Mouse (Mus musculus) MEL (cell line): ENCODE results near the gene Raph1. TPM values are rescaled to one million over a fixed set of nuclear protein-coding genes. Genes with fewer than 3 reads are reported as not detected.

Experiments
- DNase-seq: peaks from one replicate; pipeline ENCODE4 v3.0.0; 2011; ENCODE audit warnings: low read depth, low spot score
- H3K27ac ChIP-seq: 2 replicates; pipeline ENCODE4 v1.5.1; 2012; ENCODE audit warnings: low read depth, mild to moderate bottlenecking, control low read depth, low read length, moderate library complexity; ENCODE audit not compliant: control insufficient read depth
- H3K27me3 ChIP-seq, 2 experiments: fragments of 150-350 bp in 1 of 2; sonication (generic) in 1 of 2; 2 replicates each; pipeline ENCODE4 v1.6.1; 2012; ENCODE audit warnings: low read length in 2 of 2, mild to moderate bottlenecking in 2 of 2, improper control_type of control experiment in 1 of 2, moderate library complexity in 1 of 2; ENCODE audit not compliant: insufficient read depth in 2 of 2, control insufficient read depth in 1 of 2
- H3K36me3 ChIP-seq, 2 experiments: 2 replicates each; pipeline ENCODE4 v1.6.1; 2012 to 2014; ENCODE audit warnings: low read length in 2 of 2, improper control_type of control experiment in 1 of 2, inconsistent platforms in 1 of 2, mild to moderate bottlenecking in 1 of 2; ENCODE audit not compliant: insufficient read depth in 2 of 2, control insufficient read depth in 1 of 2
- H3K4me1 ChIP-seq, 2 experiments: fragments of 150-350 bp in 1 of 2; sonication (generic) in 1 of 2; 2 replicates each; pipeline ENCODE4 v1.6.1; 2012; ENCODE audit warnings: low read length in 2 of 2, improper control_type of control experiment in 1 of 2, mild to moderate bottlenecking in 1 of 2; ENCODE audit not compliant: insufficient read depth in 2 of 2, control insufficient read depth in 1 of 2
- H3K4me3 ChIP-seq, 2 experiments: fragments of 150-350 bp in 1 of 2; sonication (generic) in 1 of 2; 2 replicates each; pipeline ENCODE4 v1.5.1; 2012; ENCODE audit warnings: low read depth in 2 of 2, low read length in 2 of 2, mild to moderate bottlenecking in 2 of 2, moderate library complexity in 2 of 2, control low read depth in 1 of 2, improper control_type of control experiment in 1 of 2; ENCODE audit not compliant: control insufficient read depth in 1 of 2, insufficient read depth in 1 of 2
- H3K79me2 ChIP-seq: 2 replicates; pipeline ENCODE4 v1.6.1; 2012; ENCODE audit warnings: mild to moderate bottlenecking, low read length, moderate library complexity; ENCODE audit not compliant: control insufficient read depth, poor library complexity, insufficient read depth
- H3K9ac ChIP-seq: 2 replicates; pipeline ENCODE4 v1.6.1; 2012; ENCODE audit warnings: low read depth, mild to moderate bottlenecking, control low read depth, low read length, moderate library complexity; ENCODE audit not compliant: control insufficient read depth, poor library complexity, severe bottlenecking
- H3K9me3 ChIP-seq: fragments of 150-350 bp; sonication (generic); replicated peaks from 2 replicates; pipeline ENCODE4 v1.6.1; 2012; ENCODE audit warnings: mild to moderate bottlenecking, low read length, improper control_type of control experiment, moderate library complexity; ENCODE audit not compliant: insufficient read depth
- CHD1 ChIP-seq: IDR thresholded peaks from 2 replicates; pipeline ENCODE4 v1.6.1; 2012; ENCODE audit warnings: low read depth, mild to moderate bottlenecking, inconsistent platforms, low read length, improper control_type of control experiment
- CHD2 ChIP-seq: IDR thresholded peaks from 2 replicates; pipeline ENCODE4 v1.6.1; 2011; ENCODE audit warnings: low read length, improper control_type of control experiment
- CTCF ChIP-seq, 3 experiments: IDR thresholded peaks in 2 of 3; conservative IDR thresholded peaks in 1 of 3; 2 replicates each; pipeline ENCODE4 v1.5.1; 2011 to 2012; ENCODE audit warnings: low read length in 3 of 3, low read depth in 2 of 3, mild to moderate bottlenecking in 2 of 3, improper control_type of control experiment in 1 of 3, inconsistent platforms in 1 of 3, mixed read lengths in 1 of 3, moderate library complexity in 1 of 3; ENCODE audit not compliant: control insufficient read depth in 1 of 3, insufficient read depth in 1 of 3, poor library complexity in 1 of 3, severe bottlenecking in 1 of 3
- EP300 ChIP-seq, 2 experiments: IDR thresholded peaks; 2 replicates each; pipeline ENCODE4 v1.6.1; 2011; ENCODE audit warnings: improper control_type of control experiment in 2 of 2, low read length in 2 of 2, low read depth in 1 of 2, mild to moderate bottlenecking in 1 of 2
- GATA1 ChIP-seq: IDR thresholded peaks from 2 replicates; pipeline ENCODE4 v1.6.1; 2011; ENCODE audit warnings: low read depth, low read length, improper control_type of control experiment
- HCFC1 ChIP-seq: IDR thresholded peaks from 2 replicates; pipeline ENCODE4 v1.6.1; 2012; ENCODE audit warnings: low read depth, mild to moderate bottlenecking, inconsistent platforms, low read length, improper control_type of control experiment, moderate library complexity
- JUND ChIP-seq: IDR thresholded peaks from 2 replicates; pipeline ENCODE4 v1.6.1; 2011; ENCODE audit warnings: low read depth, mild to moderate bottlenecking, improper control_type of control experiment, low read length
- MAFK ChIP-seq: IDR thresholded peaks from 2 replicates; pipeline ENCODE4 v1.6.1; 2011; ENCODE audit warnings: low read depth, mild to moderate bottlenecking, low read length, improper control_type of control experiment, borderline replicate concordance
- MXI1 ChIP-seq: IDR thresholded peaks from 2 replicates; pipeline ENCODE4 v1.6.1; 2011; ENCODE audit warnings: mild to moderate bottlenecking, low read depth, low read length, improper control_type of control experiment
- NELFE ChIP-seq: IDR thresholded peaks from 2 replicates; pipeline ENCODE4 v1.6.1; 2011; ENCODE audit warnings: low read depth, low read length, improper control_type of control experiment
- POLR2A ChIP-seq, 2 experiments: IDR thresholded peaks; 2 replicates each; pipeline ENCODE4 v1.6.1; 2011 to 2012; ENCODE audit warnings: low read length in 2 of 2, mild to moderate bottlenecking in 2 of 2, control low read depth in 1 of 2, improper control_type of control experiment in 1 of 2, low read depth in 1 of 2, moderate library complexity in 1 of 2; ENCODE audit not compliant: control insufficient read depth in 1 of 2, insufficient read depth in 1 of 2, poor library complexity in 1 of 2
- POLR2AphosphoS5 ChIP-seq: IDR thresholded peaks from 2 replicates; pipeline ENCODE4 v1.6.1; 2012; ENCODE audit warnings: low read depth, borderline replicate concordance, mild to moderate bottlenecking, inconsistent platforms, low read length, moderate library complexity, mixed read lengths
- SIN3A ChIP-seq: IDR thresholded peaks from 2 replicates; pipeline ENCODE4 v1.6.1; 2012; ENCODE audit warnings: low read length, improper control_type of control experiment, inconsistent platforms
- SMC3 ChIP-seq: IDR thresholded peaks from 2 replicates; pipeline ENCODE4 v1.6.1; 2011; ENCODE audit warnings: low read depth, low read length, improper control_type of control experiment
- TAL1 ChIP-seq: IDR thresholded peaks from 2 replicates; pipeline ENCODE4 v1.6.1; 2012; ENCODE audit warnings: mild to moderate bottlenecking, inconsistent platforms, low read length, moderate library complexity, mixed read lengths
- ZKSCAN1 ChIP-seq: IDR thresholded peaks from 2 replicates; pipeline ENCODE4 v1.6.1; 2012; ENCODE audit warnings: low read depth, mild to moderate bottlenecking, inconsistent platforms, low read length, improper control_type of control experiment, moderate library complexity
- ZMIZ1 ChIP-seq: IDR thresholded peaks from 2 replicates; pipeline ENCODE4 v1.6.1; 2012; ENCODE audit warnings: low read depth, mild to moderate bottlenecking, inconsistent platforms, low read length, improper control_type of control experiment, moderate library complexity
- ZNF384 ChIP-seq: IDR thresholded peaks from 2 replicates; pipeline ENCODE4 v1.6.1; 2012; ENCODE audit warnings: low read depth, mild to moderate bottlenecking, inconsistent platforms, low read length, improper control_type of control experiment
- polyA plus RNA-seq, 2 experiments: library from polyadenylated mRNA; stranded (reverse) in 1 of 2; unstranded in 1 of 2; fragments of >175 nt in 1 of 2; fragments of >200 nt in 1 of 2; gene quantifications; 2 replicates each; pipeline versions ENCODE4 v1.2.1 to v1.2.4; 2012; ENCODE audit warnings: low replicate concordance in 2 of 2, low read depth in 1 of 2; ENCODE audit not compliant: insufficient read length in 2 of 2, insufficient read depth in 1 of 2, missing spikeins in 1 of 2
- total RNA-seq: library from RNA; depleted of rRNA; stranded (reverse); fragments of 300-350 nt; gene quantifications from 2 replicates; pipeline ENCODE4 v1.2.3, GENCODE M21; 2012

Gene Raph1
- total and polyA plus RNA-seq, 3 experiments = 0.42 to 0.67 TPM; not detected in 1

DNA sequence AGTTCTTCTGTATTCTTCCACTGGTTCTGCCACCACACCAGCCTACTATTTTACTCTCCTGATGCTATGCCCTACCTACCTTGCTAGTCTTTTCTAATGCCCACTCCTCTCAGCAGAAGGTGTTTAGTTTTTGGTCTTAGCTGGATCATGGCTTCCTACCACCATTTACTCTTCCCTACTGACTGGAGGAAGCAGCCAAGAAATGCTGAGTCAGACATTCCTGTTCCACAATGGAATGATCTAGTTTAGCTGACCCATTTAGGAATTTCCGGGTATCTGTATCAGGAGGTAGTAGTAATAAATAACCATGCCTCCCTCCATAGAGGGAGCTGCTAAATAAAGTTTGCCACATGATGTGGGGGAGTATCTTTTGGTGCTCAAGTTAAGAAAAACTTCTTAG, 48.0 kb upstream of the Raph1 start:
- no peak overlapping the region for H3K4me3 ChIP-seq
- H3K27me3 ChIP-seq = no peaks in the 10 kb centered on the region
- no peak for TF ChIP-seq POLR2AphosphoS5
- no peak for TF ChIP-seq CHD1
- TF ChIP-seq CHD2 = no peak
- no peak for TF ChIP-seq ZNF384
- TF ChIP-seq MXI1 = no peak
- H3K9me3 ChIP-seq = no peaks in the 10 kb centered on the region
- H3K79me2 ChIP-seq = no peaks in the 10 kb centered on the region
- no peak overlapping the region for H3K9ac ChIP-seq
- H3K36me3 ChIP-seq = no peaks in the 10 kb centered on the region
- no peak for DNase-seq
- H3K4me1 ChIP-seq = no peaks in the 10 kb centered on the region
- no peak overlapping the region for H3K27ac ChIP-seq

DNA sequence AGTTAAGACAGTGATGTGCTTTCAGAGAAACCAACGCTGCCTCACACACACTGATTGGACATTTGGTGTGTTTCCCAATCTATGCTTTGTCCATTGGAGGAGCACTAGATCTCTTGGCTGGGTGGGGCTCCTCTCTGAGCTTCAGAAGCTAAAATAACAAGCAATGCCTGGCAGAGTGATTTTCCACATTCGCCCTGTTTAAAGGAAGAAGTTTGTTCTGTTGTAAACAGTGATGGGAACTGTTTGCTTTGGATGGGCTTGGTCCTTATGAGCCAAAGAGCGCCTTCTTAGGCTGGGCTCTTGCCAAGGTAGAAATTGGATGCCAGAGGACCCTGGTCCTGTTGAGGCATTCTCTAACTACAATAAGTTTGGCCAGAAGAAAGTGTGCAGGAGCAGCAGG, 45.1 kb upstream of the Raph1 start:
- TF ChIP-seq GATA1 (no peak), POLR2A (IDR thresholded peaks at IDR 0.05; ENCODE audit: control insufficient read depth in 1 of 2, insufficient read depth in 1 of 2, low read depth in 1 of 2, low read length in 2 of 2, poor library complexity in 1 of 2) (no peak), JUND (no peak), TAL1 (no peak), MAFK (no peak), NELFE (no peak), SMC3 (no peak), HCFC1 (no peak), CTCF (IDR thresholded peaks at IDR 0.05 in 2 of 3, conservative IDR thresholded peaks at IDR 0.05 in 1 of 3; ENCODE audit: control insufficient read depth in 1 of 3, insufficient read depth in 1 of 3, low read depth in 2 of 3, low read length in 3 of 3, poor library complexity in 1 of 3, severe bottlenecking in 1 of 3) (no peak), ZKSCAN1 (no peak), EP300 (IDR thresholded peaks at IDR 0.05; ENCODE audit: low read depth in 1 of 2, low read length in 2 of 2) (no peak), ZMIZ1 (no peak), SIN3A (no peak)
- TF ChIP-seq, all 39 proteins: peak for 0
- no peaks in the 10 kb centered on the region for H3K4me1 ChIP-seq
- no peak overlapping the region for H3K4me3 ChIP-seq

More for the DNA sequence above, 45.1 kb upstream of the Raph1 start:
- no peaks in the 10 kb centered on the region for H3K79me2 ChIP-seq
- DNase-seq = no peak
- no peaks in the 10 kb centered on the region for H3K9me3 ChIP-seq
- no peaks in the 10 kb centered on the region; a peak in 1 of 4 replicates for H3K27me3 ChIP-seq
- no peak overlapping the region for H3K27ac ChIP-seq
- H3K36me3 ChIP-seq = no peaks in the 10 kb centered on the region
- H3K9ac ChIP-seq = no peak overlapping the region
